Mouse (Mus musculus) urinary bladder, adult 2 months (tissue): ENCODE data around the gene Sh3pxd2b. TPM values are rescaled to one million over a fixed set of nuclear protein-coding genes. Genes with fewer than 3 reads are reported as not detected.

Experiments
- polyA plus RNA-seq: library from polyadenylated mRNA; depleted of rRNA; stranded (reverse); fragments of >200 nt; gene quantifications from 2 replicates; pipeline ENCODE4 v1.2.3, GENCODE M21; 2012; rRNA removed

Gene Sh3pxd2b
- polyA plus RNA-seq, 1 experiment: 10.0 TPM

Other genes starting within 250 kb of the Sh3pxd2b start
- 0.23 and 0.24 TPM in 2 replicates for gene Il9r, start 147.5 kb upstream of the Sh3pxd2b start, polyA plus RNA-seq
- gene Snrnp25, start 142.4 kb upstream of the Sh3pxd2b start, polyA plus RNA-seq: 28.4 and 31.5 TPM in 2 replicates
- gene Rhbdf1, start 125.5 kb upstream of the Sh3pxd2b start, polyA plus RNA-seq: 74.1 and 87.8 TPM in 2 replicates
- 12.8 and 14.6 TPM in 2 replicates for gene Mpg, start 121.3 kb upstream of the Sh3pxd2b start, polyA plus RNA-seq
- gene Nprl3, start 80.1 kb upstream of the Sh3pxd2b start, polyA plus RNA-seq: 61.1 and 70.4 TPM in 2 replicates
- 0.19 TPM in 2 replicates for gene Hba-x, start 71.4 kb upstream of the Sh3pxd2b start, polyA plus RNA-seq
- gene Hba-a1, start 64.3 kb upstream of the Sh3pxd2b start, polyA plus RNA-seq: 62.4 and 76.0 TPM in 2 replicates
- gene Hbq1b, start 60.9 kb upstream of the Sh3pxd2b start, polyA plus RNA-seq: not detected in 2 replicates
- gene Hba-a2, start 51.3 kb upstream of the Sh3pxd2b start, polyA plus RNA-seq: 173 and 196 TPM in 2 replicates
- not detected in 2 replicates for gene Hbq1a, start 47.8 kb upstream of the Sh3pxd2b start, polyA plus RNA-seq
- gene Ubtd2, start 107.5 kb downstream of the Sh3pxd2b start, polyA plus RNA-seq: 18.7 and 21.2 TPM in 2 replicates
- 0.76 and 1.3 TPM in 2 replicates for gene Efcab9, start 184.3 kb downstream of the Sh3pxd2b start, polyA plus RNA-seq
- gene Stk10, start 185.5 kb downstream of the Sh3pxd2b start, polyA plus RNA-seq: 6.2 and 8.5 TPM in 2 replicates